Mouse (Mus musculus) CD4-positive, CD25-positive, alpha-beta regulatory T cell, adult 2 months (primary cell): ENCODE measurements around the gene Slco6d1.
"Not testable (repeated sequence)": the region's sequence is repeated elsewhere in the genome, so short reads cannot be mapped to it uniquely, and the experiment has no call there.

Experiments
- DNase-seq: peaks from one replicate; pipeline ENCODE4 v3.0.0-alpha.2; 2012; ENCODE audit warnings: low read depth, low spot score

The Slco6d1 gene

DNA sequence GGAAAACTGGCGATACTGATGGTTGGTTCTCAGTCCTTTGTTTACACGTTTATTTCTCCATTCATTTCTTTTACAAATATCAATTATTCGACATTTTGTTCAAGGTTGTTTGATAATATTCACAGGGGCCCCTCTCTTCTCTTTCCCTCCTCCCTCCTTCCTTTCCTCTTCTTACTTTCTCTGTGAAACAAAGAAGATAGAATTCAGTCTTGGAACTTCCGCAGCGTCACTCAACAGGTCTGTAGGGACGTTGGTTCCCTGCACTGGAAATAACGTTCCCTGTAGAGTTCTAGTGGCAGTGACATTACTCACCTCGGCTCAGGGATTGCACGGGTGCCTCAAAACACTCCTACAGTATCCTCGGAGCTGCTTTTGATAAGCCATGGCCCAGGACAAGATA lies at the start of gene Slco6d1:
Slco6d1 (plus strand) TSS at position 301 of the 400 bp plus-strand sequence.
- DNase-seq, result no peak

DNA sequence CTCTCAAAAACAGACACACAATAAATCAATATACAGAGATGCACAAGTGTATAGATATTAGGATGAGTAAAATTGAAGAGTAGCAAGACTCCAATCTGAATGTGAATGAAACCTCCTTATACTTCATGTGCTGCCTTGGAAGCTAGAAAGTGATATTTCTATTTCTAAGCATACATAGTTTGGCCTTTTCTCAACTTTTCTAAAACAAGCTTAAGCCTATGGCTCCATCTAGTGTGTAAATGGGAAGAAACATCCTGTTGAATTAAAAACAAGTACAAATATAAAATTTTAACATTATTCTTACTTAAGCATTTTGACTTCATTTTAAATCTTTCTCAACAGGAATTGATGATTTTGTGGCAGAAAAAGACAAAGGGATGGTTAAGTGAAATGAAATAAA lies 28.9 kb upstream of the Slco6d1 start:
- DNase-seq, result no peak

- no peak for DNase-seq
These were observed 27.0 kb downstream of the Slco6d1 start for GRCm38 (mm10) chr1:98447929-98448328.

GRCm38 (mm10) chr1:98459224-98459623 lies 38.3 kb downstream of the Slco6d1 start:
- DNase-seq, result not testable (repeated sequence)

GRCm38 (mm10) chr1:98476381-98476780 lies 55.5 kb downstream of the Slco6d1 start:
- not testable (repeated sequence) for DNase-seq

DNA sequence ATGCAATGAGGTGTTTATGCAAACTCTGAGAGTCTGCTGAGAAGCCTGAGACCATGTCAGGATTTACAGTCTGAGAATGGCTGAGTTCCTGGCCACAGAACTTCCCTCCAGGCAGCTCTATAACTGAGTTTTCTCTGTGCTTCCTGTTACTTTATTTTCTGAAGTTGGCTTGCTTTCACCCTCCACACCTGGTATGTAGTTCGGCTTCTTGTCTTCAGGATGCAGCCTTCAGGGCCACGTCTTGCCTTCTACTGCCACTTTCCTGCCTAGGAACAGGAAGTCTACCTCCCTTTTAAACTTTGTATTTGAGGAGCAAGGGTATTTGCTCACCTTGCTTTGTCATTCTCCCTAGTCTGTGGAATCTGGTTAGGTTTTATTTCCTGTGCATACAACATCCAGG lies 58.3 kb downstream of the Slco6d1 start:
- no peak for DNase-seq

DNA sequence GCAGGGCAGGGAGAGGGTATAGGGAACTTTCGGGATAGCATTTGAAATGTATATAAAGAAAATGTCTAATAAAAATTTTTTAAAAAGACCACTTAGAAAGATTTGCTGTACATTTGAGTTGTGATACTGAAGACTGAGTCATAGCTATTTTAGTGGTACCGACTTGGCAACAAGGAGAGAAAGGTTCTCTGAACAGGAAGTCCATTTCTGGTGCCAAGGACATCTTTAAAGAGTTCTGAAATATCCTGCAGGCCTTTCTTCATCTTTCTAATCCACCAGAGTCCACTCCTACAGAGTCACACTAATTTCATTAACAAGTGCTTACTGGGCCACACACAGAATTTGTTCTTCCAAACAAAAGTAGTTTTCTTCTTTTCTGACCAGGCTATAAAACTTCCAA lies 85.1 kb downstream of the Slco6d1 start:
- DNase-seq, result no peak

- no peak for DNase-seq
These were observed 102.1 kb downstream of the Slco6d1 start for GRCm38 (mm10) chr1:98522977-98523376.

DNA sequence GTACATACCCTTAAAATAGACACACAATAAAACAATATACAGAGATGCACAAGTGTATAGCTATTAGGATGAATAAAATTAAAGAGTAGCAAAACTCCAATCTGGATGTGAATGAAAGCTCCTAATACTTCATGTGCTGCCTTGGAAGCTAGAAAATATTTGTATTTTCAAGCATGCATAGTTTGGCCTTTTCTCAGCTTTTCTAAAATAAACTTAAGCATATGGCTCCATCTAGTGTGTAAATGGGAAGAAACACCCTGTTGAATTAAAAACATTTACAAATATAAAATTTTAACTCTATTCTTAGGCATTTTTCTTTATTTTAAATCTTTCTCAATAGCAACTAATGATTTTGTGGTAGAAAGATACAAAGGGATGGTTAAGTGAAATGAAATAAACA lies 102.6 kb downstream of the Slco6d1 start:
- no peak for DNase-seq

DNA sequence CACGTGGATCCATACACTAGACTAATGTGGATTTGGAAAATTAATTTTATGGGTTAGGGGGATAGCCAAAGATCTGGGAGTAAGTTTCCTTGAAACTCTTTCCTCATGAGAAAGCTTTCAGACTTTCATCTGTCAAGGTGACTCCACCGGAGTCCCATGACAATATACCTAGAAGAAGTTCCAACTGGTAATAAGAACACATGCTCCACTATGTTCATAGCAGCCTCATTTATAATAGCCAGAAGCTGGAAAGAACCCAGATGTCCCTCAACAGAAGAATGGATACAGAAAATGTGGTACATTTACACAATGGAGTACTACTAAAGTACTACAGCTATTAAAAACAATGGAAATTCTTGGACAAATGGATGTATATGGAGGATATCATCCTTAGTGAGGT lies 107.4 kb downstream of the Slco6d1 start:
- not testable (repeated sequence) for DNase-seq

DNA sequence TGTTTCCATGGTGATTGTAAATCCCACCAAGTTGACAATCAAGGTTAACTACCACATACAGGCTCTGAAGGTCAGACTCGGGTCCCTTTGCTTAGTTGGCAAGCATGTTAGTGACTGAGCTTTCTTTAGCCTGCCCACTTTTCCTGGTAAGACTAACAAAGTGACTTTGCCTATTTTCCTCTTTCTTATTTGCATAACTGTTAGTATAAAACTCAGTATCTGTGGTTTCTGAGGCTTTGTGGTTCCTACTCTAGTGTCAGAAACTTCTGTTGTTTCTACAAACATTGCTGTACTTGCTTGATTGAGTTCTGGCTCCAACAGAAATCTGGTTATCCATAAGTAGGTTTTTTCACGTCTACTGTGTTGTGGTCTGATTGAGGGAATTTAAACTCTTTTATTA lies 124.4 kb downstream of the Slco6d1 start:
- no peak for DNase-seq

DNA sequence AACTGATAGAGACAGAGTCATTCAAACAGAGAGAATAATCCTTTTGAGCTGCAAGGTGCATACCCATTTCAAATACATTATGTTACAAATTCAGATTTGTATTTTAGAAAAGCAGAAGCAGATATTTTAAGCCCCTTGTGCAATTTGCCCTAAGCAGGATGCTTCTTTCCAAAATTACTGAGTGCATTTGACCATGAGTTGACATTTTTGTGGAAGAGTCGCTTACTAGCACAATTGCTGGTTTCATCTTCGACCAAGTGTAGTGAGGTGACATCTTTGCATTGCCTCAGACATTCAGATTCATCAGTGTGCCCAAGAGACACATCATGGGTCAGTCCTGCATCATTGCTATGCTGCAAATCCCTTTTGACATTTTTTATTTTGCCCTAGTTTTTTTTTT lies 133.5 kb downstream of the Slco6d1 start:
- no peak for DNase-seq

GRCm38 (mm10) chr1:98565701-98566100 lies 144.8 kb downstream of the Slco6d1 start:
- DNase-seq, result no peak
